29 mouse cellular contexts compared by ENCODE assay signal in genomic region chr7:118554290-118554689, GRCm38 (mm10). TPM values are rescaled to one million over a fixed set of nuclear protein-coding genes. Genes with fewer than 3 reads are reported as not detected.
DNase-seq lines count a peak whose midpoint lies in the region; ATAC-seq and TF ChIP-seq lines count a peak whose summit lies in the region.
"Had no signal": no experiment of that assay in that cellular context is flagged by ENCODE, and none has a peak within 500 bp of the region (broad histone marks: within the 10 kb centered on the region; RNA-seq: fewer than 3 reads in every experiment).

No protein-coding gene starts in this region.

- no peaks in the 10 kb centered on the region for H3K9me3 ChIP-seq in forebrain, embryonic 14.5 days (replicated peaks; ENCODE audit: control insufficient read depth, low read length)
- no peaks in the 10 kb centered on the region; the same call in 1 of the 2 replicates for H3K9me3 ChIP-seq in forebrain, embryonic 11.5 days (ENCODE audit: control insufficient read depth, low read length)
- peaks cover 3% of the 10 kb centered on the region; the same call in 1 of the 2 replicates for H3K9me3 ChIP-seq in limb, embryonic 13.5 days
- 0 out of 2 replicates have a peak, but pooled peaks cover 3% of the 10 kb centered on the region for H3K9me3 ChIP-seq in limb, embryonic 10.5 days (replicated peaks)
- 0 out of 2 replicates have a peak, but pooled peaks cover 2% of the 10 kb centered on the region for H3K9me3 ChIP-seq in midbrain, postnatal 0 days (ENCODE audit: low read length)
- H3K9me3 ChIP-seq in midbrain, embryonic 15.5 days = 0 out of 2 replicates have a peak, but pooled peaks cover 5% of the 10 kb centered on the region
- no peaks in the 10 kb centered on the region for H3K9me3 ChIP-seq in limb, embryonic 15.5 days
- H3K9me3 ChIP-seq: embryonic facial prominence, embryonic 15.5 days; forebrain, embryonic 12.5 days; G1E; heart, embryonic 15.5 days had no signal

- H3K36me3 ChIP-seq in forebrain, embryonic 14.5 days (ENCODE audit: control insufficient read depth, insufficient read depth, low read length) = peaks cover 75% of the 10 kb centered on the region
- peaks cover 5% of the 10 kb centered on the region; the same call in 1 of the 2 replicates for H3K36me3 ChIP-seq in forebrain, embryonic 11.5 days (ENCODE audit: control insufficient read depth, insufficient read depth, low read length)
- peaks cover 37% of the 10 kb centered on the region for H3K36me3 ChIP-seq in limb, embryonic 13.5 days
- peaks cover 28% of the 10 kb centered on the region for H3K36me3 ChIP-seq in limb, embryonic 10.5 days
- peaks cover 28% of the 10 kb centered on the region for H3K36me3 ChIP-seq in midbrain, postnatal 0 days (ENCODE audit: insufficient read depth, low read length)
- peaks cover 20% of the 10 kb centered on the region for H3K36me3 ChIP-seq in midbrain, embryonic 15.5 days (replicated peaks)
- H3K36me3 ChIP-seq in limb, embryonic 15.5 days = peaks cover 6% of the 10 kb centered on the region
- H3K36me3 ChIP-seq: G1E; heart, embryonic 15.5 days had no signal

- no peak overlapping the region for H3K4me3 ChIP-seq in forebrain, embryonic 14.5 days (ENCODE audit: low read depth, low read length)
- no peak overlapping the region for H3K4me3 ChIP-seq in forebrain, embryonic 11.5 days (ENCODE audit: low read depth, low read length)
- no peak overlapping the region for H3K4me3 ChIP-seq in limb, embryonic 13.5 days
- H3K4me3 ChIP-seq in limb, embryonic 10.5 days = no peak overlapping the region
- no peak overlapping the region for H3K4me3 ChIP-seq in midbrain, postnatal 0 days (ENCODE audit: low read depth, low read length)
- H3K4me3 ChIP-seq in midbrain, embryonic 15.5 days = no peak overlapping the region
- H3K4me3 ChIP-seq in limb, embryonic 15.5 days = no peak overlapping the region
- H3K4me3 ChIP-seq: embryonic facial prominence, embryonic 15.5 days; forebrain, embryonic 12.5 days; heart, embryonic 12.5 days; heart, embryonic 15.5 days had no signal

- TF ChIP-seq CTCF in midbrain, postnatal 0 days (IDR thresholded peaks at IDR 0.05) = no peak

- no peak overlapping the region for H3K27ac ChIP-seq in forebrain, embryonic 14.5 days (ENCODE audit: low read depth, low read length)
- H3K27ac ChIP-seq in forebrain, embryonic 11.5 days (ENCODE audit: low read depth, low read length) = no peak overlapping the region
- H3K27ac ChIP-seq in limb, embryonic 13.5 days = no peak overlapping the region
- no peak overlapping the region for H3K27ac ChIP-seq in limb, embryonic 10.5 days
- no peak overlapping the region for H3K27ac ChIP-seq in midbrain, postnatal 0 days (ENCODE audit: low read depth, low read length)
- H3K27ac ChIP-seq in midbrain, embryonic 15.5 days = no peak overlapping the region
- H3K27ac ChIP-seq in limb, embryonic 15.5 days = no peak overlapping the region
- H3K27ac ChIP-seq: embryonic facial prominence, embryonic 15.5 days; forebrain, embryonic 12.5 days; heart, embryonic 15.5 days; hindbrain, embryonic 14.5 days had no signal

- H3K4me2 ChIP-seq in forebrain, embryonic 14.5 days (ENCODE audit: low read length) = no peak overlapping the region
- no peak overlapping the region for H3K4me2 ChIP-seq in forebrain, embryonic 11.5 days (ENCODE audit: low read depth, low read length, severe bottlenecking)
- H3K4me2 ChIP-seq in limb, embryonic 13.5 days (replicated peaks) = no peak overlapping the region
- H3K4me2 ChIP-seq in midbrain, postnatal 0 days (ENCODE audit: low read depth, low read length, poor library complexity, severe bottlenecking) = no peak overlapping the region
- no peak overlapping the region for H3K4me2 ChIP-seq in midbrain, embryonic 15.5 days
- H3K4me2 ChIP-seq in limb, embryonic 15.5 days = no peak overlapping the region
- H3K4me2 ChIP-seq: embryonic facial prominence, embryonic 15.5 days; forebrain, embryonic 12.5 days; heart, embryonic 12.5 days; heart, embryonic 15.5 days; hindbrain, embryonic 14.5 days had no signal

- no peak overlapping the region for H3K9ac ChIP-seq in forebrain, embryonic 14.5 days (ENCODE audit: low read length)
- H3K9ac ChIP-seq in forebrain, embryonic 11.5 days (ENCODE audit: low read length) = no peak overlapping the region
- H3K9ac ChIP-seq in limb, embryonic 13.5 days = no peak overlapping the region
- H3K9ac ChIP-seq in midbrain, postnatal 0 days (replicated peaks; ENCODE audit: low read length, poor library complexity, severe bottlenecking) = no peak overlapping the region
- H3K9ac ChIP-seq in midbrain, embryonic 15.5 days = no peak overlapping the region
- H3K9ac ChIP-seq in limb, embryonic 15.5 days = no peak overlapping the region
- H3K9ac ChIP-seq: embryonic facial prominence, embryonic 15.5 days; forebrain, embryonic 12.5 days; heart, embryonic 12.5 days; heart, embryonic 15.5 days; hindbrain, embryonic 14.5 days had no signal

- DNase-seq in forebrain, embryonic 14.5 days (ENCODE audit: low spot score) = peak; percentile 27
- no peak for DNase-seq in forebrain, embryonic 11.5 days (ENCODE audit: low spot score)
- no peak for DNase-seq in limb, embryonic 10.5 days (ENCODE audit: low spot score)
- peak; percentile 16 for DNase-seq in midbrain, postnatal 0 days (ENCODE audit: low spot score)
- no peak for DNase-seq in gastrocnemius, postnatal 14 days
- DNase-seq: adrenal gland, adult 2 months; adrenal gland, postnatal 14 days; B cell, adult 2 months; cerebellum, adult 11-12 months; cerebellum, adult 8-10 months; cerebellum, postnatal 10 days; cerebellum, postnatal 36 days; embryo, embryonic 11 days; gastrocnemius, postnatal 10 days; heart, adult 11 months; heart, postnatal 10 days; heart, postnatal 36 days had no signal

- WGBS in forebrain, embryonic 14.5 days = 16% methylated on average over 2 of the region's 2 CpGs
- 66% methylated on average over 2 of the region's 2 CpGs for WGBS in forebrain, embryonic 11.5 days
- WGBS in limb, embryonic 13.5 days = 38% methylated on average over 2 of the region's 2 CpGs
- WGBS in limb, embryonic 10.5 days = 86% methylated on average over 2 of the region's 2 CpGs
- WGBS in midbrain, postnatal 0 days = 68% methylated on average over 2 of the region's 2 CpGs
- WGBS in midbrain, embryonic 15.5 days = 55% methylated on average over 2 of the region's 2 CpGs
- 43% methylated on average over 2 of the region's 2 CpGs for WGBS in limb, embryonic 15.5 days

- intact Hi-C loops in gastrocnemius, postnatal 14 days (cut with DNase I; ENCODE audit: low total_unique reads) = no loop called here

- no peaks in the 10 kb centered on the region for H3K27me3 ChIP-seq in forebrain, embryonic 14.5 days (replicated peaks; ENCODE audit: control insufficient read depth, insufficient read depth, low read length)
- no peaks in the 10 kb centered on the region for H3K27me3 ChIP-seq in forebrain, embryonic 11.5 days (ENCODE audit: control insufficient read depth, insufficient read depth, low read length)
- H3K27me3 ChIP-seq in limb, embryonic 13.5 days = no peaks in the 10 kb centered on the region
- H3K27me3 ChIP-seq in limb, embryonic 10.5 days (ENCODE audit: low read depth, poor library complexity, severe bottlenecking) = no peaks in the 10 kb centered on the region
- H3K27me3 ChIP-seq in midbrain, postnatal 0 days (ENCODE audit: insufficient read depth, low read length) = no peaks in the 10 kb centered on the region
- H3K27me3 ChIP-seq in midbrain, embryonic 15.5 days (replicated peaks) = no peaks in the 10 kb centered on the region
- no peaks in the 10 kb centered on the region for H3K27me3 ChIP-seq in limb, embryonic 15.5 days
- H3K27me3 ChIP-seq: embryonic facial prominence, embryonic 15.5 days; forebrain, embryonic 12.5 days; heart, embryonic 12.5 days; heart, embryonic 15.5 days had no signal

- no peaks in the 10 kb centered on the region for H3K4me1 ChIP-seq in forebrain, embryonic 14.5 days (ENCODE audit: control insufficient read depth, insufficient read depth, low read length)
- no peaks in the 10 kb centered on the region for H3K4me1 ChIP-seq in forebrain, embryonic 11.5 days (replicated peaks; ENCODE audit: control insufficient read depth, insufficient read depth, low read length)
- H3K4me1 ChIP-seq in limb, embryonic 13.5 days = no peaks in the 10 kb centered on the region
- H3K4me1 ChIP-seq in limb, embryonic 10.5 days = no peaks in the 10 kb centered on the region
- no peaks in the 10 kb centered on the region for H3K4me1 ChIP-seq in midbrain, postnatal 0 days (ENCODE audit: insufficient read depth, low read length)
- no peaks in the 10 kb centered on the region for H3K4me1 ChIP-seq in midbrain, embryonic 15.5 days
- H3K4me1 ChIP-seq in limb, embryonic 15.5 days = no peaks in the 10 kb centered on the region
- H3K4me1 ChIP-seq: embryonic facial prominence, embryonic 15.5 days; forebrain, embryonic 12.5 days; heart, embryonic 12.5 days; heart, embryonic 15.5 days had no signal

- ATAC-seq in forebrain, embryonic 14.5 days = no peak
- ATAC-seq in forebrain, embryonic 11.5 days (replicated peaks; ENCODE audit: low FRiP score) = no peak
- ATAC-seq in limb, embryonic 13.5 days (ENCODE audit: low FRiP score, low read depth) = peak; percentile 84
- no peak for ATAC-seq in midbrain, postnatal 0 days (ENCODE audit: low FRiP score)
- no peak for ATAC-seq in midbrain, embryonic 15.5 days (replicated peaks)
- peak; percentile 71 for ATAC-seq in limb, embryonic 15.5 days (ENCODE audit: insufficient number of reproducible peaks, low FRiP score, low TSS enrichment, low read depth)
- ATAC-seq: forebrain, embryonic 16.5 days had no signal

RNA-seq across cellular contexts. Expression of gene Coq7, which starts 21.1 kb away (rescaled TPM):
- polyA plus RNA-seq in forebrain, embryonic 14.5 days (2014; fragmentation: Nextera tagmentation; extraction: Ambion mirVana) = 90.1 and 114 TPM in 2 replicates
- 105 and 121 TPM in 2 replicates for polyA plus RNA-seq in forebrain, embryonic 11.5 days (2014; fragmentation: Nextera tagmentation; extraction: Ambion mirVana)
- 86.3 and 96.7 TPM in 2 replicates for polyA plus RNA-seq in limb, embryonic 13.5 days (2015; fragmentation: Nextera tagmentation; extraction: Ambion mirVana)
- polyA plus RNA-seq in limb, embryonic 10.5 days (2016; fragmentation: Nextera tagmentation; extraction: Ambion mirVana) = 131 and 134 TPM in 2 replicates
- 30.9 and 38.2 TPM in 2 replicates for total RNA-seq in midbrain, postnatal 0 days (2014; rRNA removed)
- 128 and 131 TPM in 2 replicates for polyA plus RNA-seq in midbrain, postnatal 0 days (2015; fragmentation: Nextera tagmentation; extraction: Ambion mirVana)
- 85.8 and 88.2 TPM in 2 replicates for polyA plus RNA-seq in midbrain, embryonic 15.5 days (2015; fragmentation: Nextera tagmentation; extraction: Ambion mirVana)
- polyA plus RNA-seq in limb, embryonic 15.5 days (2015; fragmentation: Nextera tagmentation; extraction: Ambion mirVana) = 71.6 and 78.6 TPM in 2 replicates
- total RNA-seq in gastrocnemius, postnatal 14 days (2021) = 10 to 100 TPM; 68.9 to 75.6 TPM

RNA-seq across cellular contexts. Expression of gene Tmc7, which starts 30.2 kb away (rescaled TPM):
- 6.9 and 7.6 TPM in 2 replicates for polyA plus RNA-seq in forebrain, embryonic 14.5 days (2014; fragmentation: Nextera tagmentation; extraction: Ambion mirVana)
- 10.3 and 13.1 TPM in 2 replicates for polyA plus RNA-seq in forebrain, embryonic 11.5 days (2014; fragmentation: Nextera tagmentation; extraction: Ambion mirVana)
- polyA plus RNA-seq in limb, embryonic 13.5 days (2015; fragmentation: Nextera tagmentation; extraction: Ambion mirVana) = 3.6 TPM in 2 replicates
- polyA plus RNA-seq in limb, embryonic 10.5 days (2016; fragmentation: Nextera tagmentation; extraction: Ambion mirVana) = 4.6 and 4.7 TPM in 2 replicates
- 11.5 and 13.5 TPM in 2 replicates for total RNA-seq in midbrain, postnatal 0 days (2014; rRNA removed)
- 4.8 and 5.4 TPM in 2 replicates for polyA plus RNA-seq in midbrain, postnatal 0 days (2015; fragmentation: Nextera tagmentation; extraction: Ambion mirVana)
- polyA plus RNA-seq in midbrain, embryonic 15.5 days (2015; fragmentation: Nextera tagmentation; extraction: Ambion mirVana) = 6.3 and 7.2 TPM in 2 replicates
- polyA plus RNA-seq in limb, embryonic 15.5 days (2015; fragmentation: Nextera tagmentation; extraction: Ambion mirVana) = 3.4 and 3.8 TPM in 2 replicates
- 1 to 10 TPM; 7.8 to 8.7 TPM for total RNA-seq in gastrocnemius, postnatal 14 days (2021)
- total RNA-seq: G1E had no signal
- polyA plus RNA-seq: G1E had no signal

RNA-seq across cellular contexts. Expression of gene Tmc5, which starts 42.8 kb away (rescaled TPM):
- 0.25 and 0.27 TPM in 2 replicates for polyA plus RNA-seq in forebrain, embryonic 14.5 days (2014; fragmentation: Nextera tagmentation; extraction: Ambion mirVana)
- 0.41 and 0.63 TPM in 2 replicates for polyA plus RNA-seq in forebrain, embryonic 11.5 days (2014; fragmentation: Nextera tagmentation; extraction: Ambion mirVana)
- polyA plus RNA-seq in limb, embryonic 13.5 days (2015; fragmentation: Nextera tagmentation; extraction: Ambion mirVana) = 0.08 and 0.10 TPM in 2 replicates
- polyA plus RNA-seq in limb, embryonic 10.5 days (2016; fragmentation: Nextera tagmentation; extraction: Ambion mirVana) = not detected in 2 replicates
- total RNA-seq in midbrain, postnatal 0 days (2014; rRNA removed) = 0.47 and 0.66 TPM in 2 replicates
- polyA plus RNA-seq in midbrain, postnatal 0 days (2015; fragmentation: Nextera tagmentation; extraction: Ambion mirVana) = 0.22 and 0.31 TPM in 2 replicates
- 0.15 and 0.19 TPM in 2 replicates for polyA plus RNA-seq in midbrain, embryonic 15.5 days (2015; fragmentation: Nextera tagmentation; extraction: Ambion mirVana)
- 0.24 and 0.56 TPM in 2 replicates for polyA plus RNA-seq in limb, embryonic 15.5 days (2015; fragmentation: Nextera tagmentation; extraction: Ambion mirVana)
- under 1 TPM; 0.13 to 0.53 TPM for total RNA-seq in gastrocnemius, postnatal 14 days (2021)
- total RNA-seq: adrenal gland, adult 2 months; CH12.LX; gastrocnemius, adult 18-20 months had no signal
- polyA plus RNA-seq: G1E had no signal

Comparison
In these comparisons a context has a peak if more than half of its experiments do, and no peak if none do; other contexts are left out.
1. DNase-seq: peak in forebrain, embryonic 14.5 days (single experiment) and midbrain, postnatal 0 days (single experiment); none in forebrain, embryonic 11.5 days (single experiment), limb, embryonic 10.5 days (single experiment) and gastrocnemius, postnatal 14 days (single experiment).
2. ATAC-seq: peak in limb, embryonic 13.5 days (single experiment) and limb, embryonic 15.5 days (single experiment); none in forebrain, embryonic 14.5 days (single experiment), forebrain, embryonic 11.5 days (single experiment), midbrain, postnatal 0 days (single experiment) and midbrain, embryonic 15.5 days (single experiment).